Mouse (Mus musculus) liver, adult 2 months (tissue): ENCODE measurements around the gene Nkiras2. TPM values are rescaled to one million over a fixed set of nuclear protein-coding genes. Genes with fewer than 3 reads are reported as not detected.
"Not testable (repeated sequence)": the region's sequence is repeated elsewhere in the genome, so short reads cannot be mapped to it uniquely, and the experiment has no call there.

ENCODE experiments used
- DNase-seq: peaks from one replicate; pipeline ENCODE4 v3.0.0-alpha.2; 2011; ENCODE audit warnings: low read depth, low spot score; ENCODE audit errors: extremely low read depth
- H3K27ac ChIP-seq: fragments of 200-500 bp; replicated peaks from 2 replicates; pipeline ENCODE4 v1.5.1; 2012; ENCODE audit warnings: low read depth, mild to moderate bottlenecking, control low read depth, inconsistent platforms, low read length; ENCODE audit not compliant: insufficient read depth
- H3K27me3 ChIP-seq: fragments of 200-500 bp; 2 replicates; pipeline ENCODE4 v1.6.1; 2012; ENCODE audit warnings: mild to moderate bottlenecking, moderate library complexity, low read length, inconsistent platforms; ENCODE audit not compliant: control insufficient read depth, insufficient read depth
- H3K36me3 ChIP-seq: fragments of 200-500 bp; 2 replicates; pipeline ENCODE4 v1.6.1; 2012; ENCODE audit warnings: low read length, inconsistent platforms; ENCODE audit not compliant: control insufficient read depth, insufficient read depth
- H3K4me1 ChIP-seq: fragments of 200-500 bp; 2 replicates; pipeline ENCODE4 v1.6.1; 2011; ENCODE audit warnings: low read length; ENCODE audit not compliant: control insufficient read depth, insufficient read depth
- H3K4me3 ChIP-seq: fragments of 200-500 bp; 2 replicates; pipeline ENCODE4 v1.5.1; 2011; ENCODE audit warnings: low read depth, mild to moderate bottlenecking, control low read depth, low read length, moderate library complexity; ENCODE audit not compliant: insufficient read depth
- H3K79me2 ChIP-seq: fragments of 200-500 bp; 2 replicates; pipeline ENCODE4 v1.6.1; 2012; ENCODE audit warnings: inconsistent platforms, mild to moderate bottlenecking, low read length, moderate library complexity; ENCODE audit not compliant: control insufficient read depth, insufficient read depth
- H3K9ac ChIP-seq: fragments of 200-500 bp; 2 replicates; pipeline ENCODE4 v1.6.1; 2012; ENCODE audit warnings: low read depth, mild to moderate bottlenecking, control low read depth, inconsistent platforms, low read length
- CTCF ChIP-seq: fragments of 200-500 bp; IDR thresholded peaks from 2 replicates; pipeline ENCODE4 v1.5.1; 2011; ENCODE audit warnings: low read depth, low read length, control low read depth
- POLR2A ChIP-seq: fragments of 200-500 bp; IDR thresholded peaks from 2 replicates; pipeline ENCODE4 v1.6.1; 2011; ENCODE audit warnings: low read length, control low read depth; ENCODE audit not compliant: insufficient read depth; ENCODE audit errors: extremely low read depth
- WGBS: fragments of 180-500 bp; shearing (Covaris S2); methylation state at CpG from one replicate; pipeline ENCODE4 v1.1.7; 2018; 5-methylcytosine and 5-hydroxymethylcytosine counted together
- polyA plus RNA-seq: library from polyadenylated mRNA; depleted of rRNA; stranded (reverse); fragments of >200 nt; gene quantifications from 2 replicates; pipeline ENCODE4 v1.2.3, GENCODE M21; 2012; rRNA removed
- total RNA-seq: library from RNA; depleted of rRNA; stranded (reverse); fragments of >200 nt; gene quantifications from 2 replicates; pipeline ENCODE4 v1.2.3, GENCODE M21; 2014; rRNA removed

Nkiras2 gene
- total and polyA plus RNA-seq, 2 experiments: 13.7 to 32.0 TPM

- H3K4me1 ChIP-seq, DNase-seq, H3K9ac ChIP-seq, H3K27ac ChIP-seq, H3K36me3 ChIP-seq, H3K79me2 ChIP-seq, H3K27me3 ChIP-seq, H3K4me3 ChIP-seq: not testable (repeated sequence)
- 63% methylated on average over 3 of the region's 3 CpGs for WGBS
- peak; percentile 15; the same call in 1 of the 2 replicates for TF ChIP-seq CTCF
Observed at GRCm38 (mm10) chr11:100655589-100655988, 36.5 kb downstream of the Nkiras2 start.

GRCm38 (mm10) chr11:100656458-100656857, 37.4 kb downstream of the Nkiras2 start:
- Histone ChIP-seq H3K27ac (no peak overlapping the region), H3K4me1 (no peaks in the 10 kb centered on the region), H3K79me2 (no peaks in the 10 kb centered on the region), H3K9ac (no peak overlapping the region), H3K4me3 (no peak overlapping the region), H3K27me3 (no peaks in the 10 kb centered on the region), H3K36me3 (no peaks in the 10 kb centered on the region)
- DNase-seq: no peak
- WGBS: 31% methylated on average over 6 of the region's 6 CpGs
- no peak for TF ChIP-seq POLR2A
- TF ChIP-seq CTCF: no peak

GRCm38 (mm10) chr11:100659806-100660205, 40.8 kb downstream of the Nkiras2 start:
- H3K79me2 ChIP-seq: no peaks in the 10 kb centered on the region
- H3K36me3 ChIP-seq: no peaks in the 10 kb centered on the region
- no peak overlapping the region for H3K4me3 ChIP-seq
- TF ChIP-seq POLR2A (no peak), CTCF (no peak)
- H3K27me3 ChIP-seq: no peaks in the 10 kb centered on the region
- no peak for DNase-seq
- no peak overlapping the region for H3K9ac ChIP-seq
- H3K4me1 ChIP-seq: no peaks in the 10 kb centered on the region
- WGBS: 76% methylated on average over 10 of the region's 10 CpGs
- no peak overlapping the region for H3K27ac ChIP-seq

- no peak for DNase-seq
- Histone ChIP-seq H3K9ac (no peak overlapping the region), H3K36me3 (no peaks in the 10 kb centered on the region), H3K4me1 (no peaks in the 10 kb centered on the region), H3K4me3 (no peak overlapping the region), H3K79me2 (no peaks in the 10 kb centered on the region), H3K27ac (no peak overlapping the region), H3K27me3 (0 out of 2 replicates have a peak, but pooled peaks cover 6% of the 10 kb centered on the region)
- TF ChIP-seq CTCF (no peak), POLR2A (no peak)
- WGBS: 100% methylated on average over 1 of the region's 1 CpGs
Observed at GRCm38 (mm10) chr11:100671049-100671448, 52.0 kb downstream of the Nkiras2 start.

GRCm38 (mm10) chr11:100671956-100672355, 52.9 kb downstream of the Nkiras2 start:
- H3K9ac ChIP-seq: no peak overlapping the region
- no peaks in the 10 kb centered on the region for H3K79me2 ChIP-seq
- TF ChIP-seq POLR2A (no peak), CTCF (no peak)
- 59% methylated on average over 2 of the region's 2 CpGs for WGBS
- 0 out of 2 replicates have a peak, but pooled peaks cover 6% of the 10 kb centered on the region for H3K27me3 ChIP-seq
- H3K36me3 ChIP-seq: no peaks in the 10 kb centered on the region
- H3K4me1 ChIP-seq: no peaks in the 10 kb centered on the region
- H3K4me3 ChIP-seq: no peak overlapping the region
- no peak overlapping the region for H3K27ac ChIP-seq
- DNase-seq: no peak

- TF ChIP-seq POLR2A (no peak), CTCF (no peak)
- H3K9ac ChIP-seq: no peak overlapping the region
- no peaks in the 10 kb centered on the region for H3K79me2 ChIP-seq
- H3K4me3 ChIP-seq: no peak overlapping the region
- 17% methylated on average over 23 of the region's 23 CpGs for WGBS
- H3K4me1 ChIP-seq: no peaks in the 10 kb centered on the region
- 0 out of 2 replicates have a peak, but pooled peaks cover 6% of the 10 kb centered on the region for H3K27me3 ChIP-seq
- DNase-seq: no peak
- no peaks in the 10 kb centered on the region for H3K36me3 ChIP-seq
- H3K27ac ChIP-seq: no peak overlapping the region
Observed at GRCm38 (mm10) chr11:100673169-100673568, 54.1 kb downstream of the Nkiras2 start.

Other genes starting within 250 kb of the Nkiras2 start
- 18.3 and 27.5 TPM in 2 replicates for gene Jup, start 221.5 kb upstream of the Nkiras2 start, total RNA-seq
- gene Jup, start 221.5 kb upstream of the Nkiras2 start, polyA plus RNA-seq: 69.5 and 86.0 TPM in 2 replicates
- gene P3h4, start 204.4 kb upstream of the Nkiras2 start, total RNA-seq: 1.2 and 1.5 TPM in 2 replicates
- gene P3h4, start 204.4 kb upstream of the Nkiras2 start, polyA plus RNA-seq: 0.81 and 1.2 TPM in 2 replicates
- 0.74 and 1.1 TPM in 2 replicates for gene Fkbp10, start 203.5 kb upstream of the Nkiras2 start, total RNA-seq
- gene Fkbp10, start 203.5 kb upstream of the Nkiras2 start, polyA plus RNA-seq: 1.7 and 1.9 TPM in 2 replicates
- 4.4 and 5.2 TPM in 2 replicates for gene Nt5c3b, start 177.4 kb upstream of the Nkiras2 start, total RNA-seq
- 3.9 and 4.8 TPM in 2 replicates for gene Nt5c3b, start 177.4 kb upstream of the Nkiras2 start, polyA plus RNA-seq
- 0.18 TPM in 1 of 2 replicates, not detected in the other for gene Klhl10, start 177.3 kb upstream of the Nkiras2 start, total RNA-seq
- 0.05 TPM in 1 of 2 replicates, not detected in the other for gene Klhl10, start 177.3 kb upstream of the Nkiras2 start, polyA plus RNA-seq
- gene Klhl11, start 146.5 kb upstream of the Nkiras2 start, total RNA-seq: 6.9 and 7.6 TPM in 2 replicates
- gene Klhl11, start 146.5 kb upstream of the Nkiras2 start, polyA plus RNA-seq: 1.1 and 1.6 TPM in 2 replicates
- 205 and 272 TPM in 2 replicates for gene Acly, start 91.2 kb upstream of the Nkiras2 start, total RNA-seq
- gene Acly, start 91.2 kb upstream of the Nkiras2 start, polyA plus RNA-seq: 118 and 124 TPM in 2 replicates
- 0.28 and 0.40 TPM in 2 replicates for gene Ttc25, start 73.6 kb upstream of the Nkiras2 start, total RNA-seq
- 0.04 and 0.05 TPM in 2 replicates for gene Ttc25, start 73.6 kb upstream of the Nkiras2 start, polyA plus RNA-seq
- gene Cnp, start 44.3 kb upstream of the Nkiras2 start, total RNA-seq: 10.1 and 11.6 TPM in 2 replicates
- gene Cnp, start 44.3 kb upstream of the Nkiras2 start, polyA plus RNA-seq: 11.0 and 17.3 TPM in 2 replicates
- gene Dnajc7, start 924 bp downstream of the Nkiras2 start, total RNA-seq: 40.9 and 44.7 TPM in 2 replicates
- 16.1 and 16.7 TPM in 2 replicates for gene Dnajc7, start 924 bp downstream of the Nkiras2 start, polyA plus RNA-seq
- gene Zfp385c, start 73.2 kb downstream of the Nkiras2 start, total RNA-seq: not detected in 2 replicates
- gene Zfp385c, start 73.2 kb downstream of the Nkiras2 start, polyA plus RNA-seq: not detected in 2 replicates
- gene Dhx58, start 85.0 kb downstream of the Nkiras2 start, total RNA-seq: 8.1 and 11.9 TPM in 2 replicates
- gene Dhx58, start 85.0 kb downstream of the Nkiras2 start, polyA plus RNA-seq: 9.2 and 16.3 TPM in 2 replicates
- gene Kat2a, start 93.2 kb downstream of the Nkiras2 start, total RNA-seq: 3.3 and 4.9 TPM in 2 replicates
- 16.1 and 18.9 TPM in 2 replicates for gene Kat2a, start 93.2 kb downstream of the Nkiras2 start, polyA plus RNA-seq
- not detected in 2 replicates for gene Hspb9, start 94.6 kb downstream of the Nkiras2 start, total RNA-seq
- not detected in 2 replicates for gene Hspb9, start 94.6 kb downstream of the Nkiras2 start, polyA plus RNA-seq
- 70.8 and 71.3 TPM in 2 replicates for gene Rab5c, start 119.0 kb downstream of the Nkiras2 start, total RNA-seq
- 140 and 149 TPM in 2 replicates for gene Rab5c, start 119.0 kb downstream of the Nkiras2 start, polyA plus RNA-seq
- not detected in 2 replicates for gene Kcnh4, start 140.7 kb downstream of the Nkiras2 start, total RNA-seq
- gene Kcnh4, start 140.7 kb downstream of the Nkiras2 start, polyA plus RNA-seq: not detected in 2 replicates
- not detected in 2 replicates for gene Hcrt, start 143.7 kb downstream of the Nkiras2 start, total RNA-seq
- not detected in 2 replicates for gene Hcrt, start 143.7 kb downstream of the Nkiras2 start, polyA plus RNA-seq
- gene Ghdc, start 151.7 kb downstream of the Nkiras2 start, total RNA-seq: 7.1 and 8.5 TPM in 2 replicates
- gene Ghdc, start 151.7 kb downstream of the Nkiras2 start, polyA plus RNA-seq: 17.0 and 17.5 TPM in 2 replicates
- 31.8 and 33.0 TPM in 2 replicates for gene Stat5b, start 231.5 kb downstream of the Nkiras2 start, total RNA-seq
- gene Stat5b, start 231.5 kb downstream of the Nkiras2 start, polyA plus RNA-seq: 32.0 and 35.2 TPM in 2 replicates
- 6.9 and 7.8 TPM in 2 replicates for gene Stat5a, start 240.1 kb downstream of the Nkiras2 start, total RNA-seq
- 15.0 and 18.0 TPM in 2 replicates for gene Stat5a, start 240.1 kb downstream of the Nkiras2 start, polyA plus RNA-seq